Mouse (Mus musculus) neural tube, embryonic 11.5 days (tissue): Measurements from ENCODE around the gene Cd80. TPM values are rescaled to one million over a fixed set of nuclear protein-coding genes. Genes with fewer than 3 reads are reported as not detected.

Experiments used
- ATAC-seq: fragments of 200-750 bp; cut with Nextera tagmentation; 2 replicates; pipeline ENCODE4 v1.8.0; 2017; ENCODE audit warnings: moderate number of reproducible peaks, mild to moderate bottlenecking, moderate TSS enrichment, moderate library complexity; ENCODE audit not compliant: insufficient read depth, low FRiP score, low TSS enrichment
- DNase-seq: peaks from one replicate; pipeline ENCODE4 v3.0.0-alpha.2; 2015; ENCODE audit warnings: low spot score
- H3K27ac ChIP-seq: fragments of 300-500 bp; sonication (generic); 2 replicates; pipeline ENCODE4 v1.5.1; 2014; ENCODE audit warnings: low read depth, mild to moderate bottlenecking, low read length
- H3K27me3 ChIP-seq: fragments of 300-500 bp; sonication (generic); 2 replicates; pipeline ENCODE4 v1.6.1; 2014; ENCODE audit warnings: mild to moderate bottlenecking, low read length, mixed read lengths; ENCODE audit not compliant: control insufficient read depth, insufficient read depth
- H3K36me3 ChIP-seq: fragments of 300-500 bp; sonication (generic); 2 replicates; pipeline ENCODE4 v1.6.1; 2014; ENCODE audit warnings: mild to moderate bottlenecking, low read length, moderate library complexity, mixed read lengths; ENCODE audit not compliant: control insufficient read depth, insufficient read depth
- H3K4me1 ChIP-seq: fragments of 300-500 bp; sonication (generic); 2 replicates; pipeline ENCODE4 v1.6.1; 2014; ENCODE audit warnings: low read length, mixed read lengths; ENCODE audit not compliant: control insufficient read depth, insufficient read depth
- H3K4me2 ChIP-seq: fragments of 300-500 bp; sonication (generic); 2 replicates; pipeline ENCODE4 v1.6.1; 2014; ENCODE audit warnings: low read depth, mild to moderate bottlenecking, moderate library complexity
- H3K4me3 ChIP-seq: fragments of 300-500 bp; sonication (generic); 2 replicates; pipeline ENCODE4 v1.5.1; 2014; ENCODE audit warnings: low read depth, low read length
- H3K9ac ChIP-seq: fragments of 300-500 bp; sonication (generic); 2 replicates; pipeline ENCODE4 v1.6.1; 2014; ENCODE audit warnings: mild to moderate bottlenecking, low read length
- H3K9me3 ChIP-seq: fragments of 300-500 bp; sonication (generic); 2 replicates; pipeline ENCODE4 v1.6.1; 2016; ENCODE audit warnings: low read length; ENCODE audit not compliant: control insufficient read depth
- WGBS: fragments of 180-500 bp; shearing (Covaris S2); extraction: QIAGEN DNeasy Blood & Tissue Kit; methylation state at CpG from one replicate; pipeline ENCODE4 v1.1.7; 2014; 5-methylcytosine and 5-hydroxymethylcytosine counted together
- polyA plus RNA-seq: library from polyadenylated mRNA; unstranded; fragments of >200 nt; fragmentation: Nextera tagmentation; extraction: Ambion mirVana; gene quantifications from 2 replicates; pipeline ENCODE4 v1.2.1, GENCODE M21; 2014

The Cd80 gene
- 0.54 and 0.72 TPM in 2 replicates for polyA plus RNA-seq

DNA sequence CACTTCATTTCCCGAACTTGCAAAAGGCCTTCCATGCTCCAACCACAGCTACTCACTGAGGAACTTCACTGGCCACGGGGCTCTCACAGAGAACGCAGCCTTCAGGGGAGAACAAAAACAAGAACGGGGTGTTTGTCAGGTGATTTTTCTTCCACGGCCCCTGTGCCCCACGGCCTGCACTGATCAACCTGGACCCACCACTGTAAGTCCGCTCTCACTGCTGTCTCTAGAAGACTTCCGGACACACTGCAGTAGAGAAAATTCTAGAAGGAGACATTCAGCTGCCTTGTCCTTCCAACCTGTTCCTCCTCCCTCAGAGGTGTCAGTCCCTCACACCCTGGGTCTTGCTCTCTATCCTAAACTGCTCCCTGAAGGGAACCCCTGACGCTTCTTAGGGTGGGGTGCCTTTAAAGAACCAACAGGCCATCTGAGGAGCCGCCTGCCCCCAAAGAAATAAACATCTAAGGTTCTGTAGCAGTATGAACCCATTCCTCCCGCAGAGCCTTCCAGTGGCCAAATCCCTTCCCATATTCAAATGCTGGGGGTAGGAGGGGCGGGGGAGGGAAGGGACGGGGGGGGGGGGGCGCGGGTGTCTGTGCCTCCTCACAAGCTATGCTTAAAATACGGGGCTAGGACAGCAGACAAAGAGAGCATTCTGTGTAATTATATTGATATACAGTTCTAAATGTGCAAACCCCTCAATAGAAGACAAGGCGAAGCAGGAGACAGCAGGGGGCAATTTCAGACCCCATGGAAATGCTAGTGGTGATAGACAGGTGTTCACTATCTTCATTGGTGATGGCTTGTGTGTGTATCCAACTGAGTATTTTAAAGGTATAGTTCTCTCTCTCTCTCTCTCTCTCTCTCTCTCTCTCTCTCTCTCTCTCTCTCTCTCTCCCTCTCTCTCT lies at the start of gene Cd80:
Gene Cd80 (plus strand): TSS at position 51 of the 908 bp plus-strand sequence.
- Histone ChIP-seq H3K27me3 (no peaks in the 10 kb centered on the region), H3K27ac (no peak within 1 kb of the TSS), H3K4me2 (no peak within 1 kb of the TSS), H3K9ac (no peak within 1 kb of the TSS), H3K36me3 (no peaks in the 10 kb centered on the region), H3K9me3 (no peaks in the 10 kb centered on the region), H3K4me3 (no peak within 1 kb of the TSS), H3K4me1 (peaks cover 6% of the 10 kb centered on the region; the same call in 1 of the 2 replicates)
- DNase-seq (no peak), ATAC-seq (no peak)
- WGBS = 72% methylated on average over 17 of the region's 17 CpGs

DNA sequence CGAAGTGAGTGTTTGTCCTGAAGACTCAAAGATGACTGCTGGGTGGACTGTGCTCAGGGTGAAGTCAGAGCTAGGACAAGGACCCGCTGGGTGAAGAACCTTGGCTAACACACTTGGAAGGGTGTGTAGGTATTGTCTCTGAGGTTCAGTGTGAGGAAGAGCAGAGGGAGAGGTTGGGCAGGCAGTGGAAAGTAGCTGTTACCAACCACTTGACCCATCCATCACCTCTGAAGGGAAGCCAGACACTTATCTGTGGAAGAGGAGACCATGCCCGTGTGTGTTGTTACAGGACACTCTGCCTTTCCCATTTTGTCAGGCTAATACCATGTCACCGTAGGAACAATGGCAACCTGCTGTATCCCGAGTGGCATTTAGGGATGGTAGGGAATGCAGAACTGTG lies 49.1 kb upstream of the Cd80 start:
- Histone ChIP-seq H3K4me2 (no peak overlapping the region), H3K27ac (no peak overlapping the region), H3K9me3 (no peaks in the 10 kb centered on the region), H3K9ac (no peak overlapping the region), H3K4me3 (no peak overlapping the region), H3K36me3 (no peaks in the 10 kb centered on the region), H3K4me1 (no peaks in the 10 kb centered on the region), H3K27me3 (no peaks in the 10 kb centered on the region)
- 77% methylated on average over 5 of the region's 5 CpGs for WGBS
- DNase-seq = no peak
- no peak for ATAC-seq

DNA sequence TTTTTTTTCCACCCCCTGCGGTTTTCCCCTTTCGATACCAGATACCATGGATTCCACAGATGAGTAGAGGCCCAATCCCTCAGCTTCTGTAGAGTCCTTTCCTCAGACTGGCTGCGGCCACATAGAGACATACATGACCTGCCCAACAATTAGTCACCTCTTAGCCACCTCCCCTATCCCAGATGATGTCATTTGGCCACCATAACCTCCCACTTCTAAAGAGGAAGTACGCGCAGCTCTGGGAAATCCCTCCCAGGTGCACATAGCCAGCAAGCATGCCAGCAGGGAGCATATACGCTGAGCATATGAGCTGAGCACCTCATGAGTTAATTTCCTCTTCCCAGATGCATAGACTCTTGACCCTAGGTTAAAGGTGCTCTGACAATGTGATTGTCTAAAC lies 48.7 kb upstream of the Cd80 start:
- no peaks in the 10 kb centered on the region for H3K4me1 ChIP-seq
- DNase-seq (no peak), ATAC-seq (no peak)
- no peaks in the 10 kb centered on the region for H3K9me3 ChIP-seq
- no peak overlapping the region for H3K4me2 ChIP-seq
- no peak overlapping the region for H3K27ac ChIP-seq
- no peaks in the 10 kb centered on the region for H3K36me3 ChIP-seq
- WGBS = 81% methylated on average over 6 of the region's 6 CpGs
- no peak overlapping the region for H3K4me3 ChIP-seq
- H3K9ac ChIP-seq = no peak overlapping the region
- no peaks in the 10 kb centered on the region for H3K27me3 ChIP-seq

DNA sequence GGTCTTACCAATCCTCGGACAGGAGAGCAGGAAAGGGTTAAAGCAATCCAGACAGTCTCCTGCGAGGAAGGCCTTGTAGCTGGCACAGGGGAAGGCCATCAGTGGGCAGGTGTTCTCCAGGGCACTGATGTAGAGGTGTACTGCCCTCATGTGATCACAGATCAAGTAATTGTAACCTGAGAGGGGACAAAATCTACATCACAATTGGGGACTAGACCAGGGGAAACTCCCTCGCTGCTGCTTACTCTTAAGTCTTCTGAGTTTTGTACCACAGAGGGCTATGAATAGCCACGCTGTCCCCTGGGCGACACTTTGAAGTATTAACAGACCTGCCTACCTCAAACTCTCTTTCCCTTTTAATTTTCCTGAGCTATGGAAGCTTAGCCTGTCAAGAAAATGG lies 47.8 kb upstream of the Cd80 start:
- 36% methylated on average over 5 of the region's 5 CpGs for WGBS
- H3K9ac ChIP-seq = no peak overlapping the region
- no peaks in the 10 kb centered on the region for H3K4me1 ChIP-seq
- H3K27ac ChIP-seq = no peak overlapping the region
- no peak overlapping the region for H3K4me2 ChIP-seq
- H3K36me3 ChIP-seq = no peaks in the 10 kb centered on the region
- H3K27me3 ChIP-seq = no peaks in the 10 kb centered on the region
- no peak for ATAC-seq
- no peaks in the 10 kb centered on the region for H3K9me3 ChIP-seq
- no peak overlapping the region for H3K4me3 ChIP-seq
- no peak for DNase-seq

DNA sequence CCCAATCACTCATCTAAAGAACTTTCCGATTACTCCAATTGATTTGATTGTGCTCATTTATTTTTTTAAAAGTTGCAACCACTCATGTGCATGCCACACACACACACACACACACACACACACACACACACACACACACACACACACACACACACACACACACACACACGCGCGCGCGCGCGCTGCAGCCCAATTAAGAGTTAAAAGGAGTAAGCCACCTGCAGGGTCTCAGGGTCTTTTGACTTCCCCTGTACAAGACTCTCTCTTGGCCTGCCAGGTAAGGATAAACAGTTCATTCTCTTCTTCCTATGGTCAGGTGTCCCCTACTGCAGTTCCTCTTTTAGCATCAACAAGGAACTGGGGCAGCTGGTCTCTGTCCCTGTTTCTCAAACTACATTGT lies 46.9 kb upstream of the Cd80 start:
- no peak for DNase-seq
- no peak for ATAC-seq
- 95% methylated on average over 8 of the region's 8 CpGs for WGBS
- Histone ChIP-seq H3K9me3 (no peaks in the 10 kb centered on the region), H3K27ac (no peak overlapping the region), H3K4me2 (no peak overlapping the region), H3K4me3 (no peak overlapping the region), H3K27me3 (no peaks in the 10 kb centered on the region), H3K36me3 (no peaks in the 10 kb centered on the region), H3K9ac (no peak overlapping the region), H3K4me1 (no peaks in the 10 kb centered on the region)

DNA sequence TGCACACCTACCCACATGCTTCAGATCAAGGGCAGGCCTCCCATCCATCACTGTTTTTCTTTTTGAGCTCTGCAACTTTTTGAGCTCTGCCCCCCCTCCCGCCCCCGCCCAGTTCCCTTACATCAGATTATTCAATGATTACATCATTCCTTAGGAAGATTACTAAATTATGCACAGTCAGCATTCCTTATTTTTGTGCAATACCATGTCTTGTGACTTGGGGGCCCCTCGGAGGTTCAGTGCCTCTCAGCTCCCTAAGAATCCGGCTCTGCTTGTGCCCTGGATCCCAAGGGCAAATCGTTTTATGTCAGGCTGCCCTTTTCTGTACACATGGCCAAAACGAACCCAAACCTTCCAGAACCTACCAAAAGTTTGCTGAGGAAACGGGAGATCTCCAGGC lies 40.4 kb upstream of the Cd80 start:
- H3K4me3 ChIP-seq = no peak overlapping the region
- H3K9me3 ChIP-seq = no peaks in the 10 kb centered on the region
- no peak overlapping the region for H3K27ac ChIP-seq
- DNase-seq (no peak), ATAC-seq (no peak)
- H3K9ac ChIP-seq = no peak overlapping the region
- no peak overlapping the region for H3K4me2 ChIP-seq
- WGBS = 86% methylated on average over 7 of the region's 7 CpGs
- no peaks in the 10 kb centered on the region for H3K36me3 ChIP-seq
- H3K4me1 ChIP-seq = no peaks in the 10 kb centered on the region
- H3K27me3 ChIP-seq = no peaks in the 10 kb centered on the region

DNA sequence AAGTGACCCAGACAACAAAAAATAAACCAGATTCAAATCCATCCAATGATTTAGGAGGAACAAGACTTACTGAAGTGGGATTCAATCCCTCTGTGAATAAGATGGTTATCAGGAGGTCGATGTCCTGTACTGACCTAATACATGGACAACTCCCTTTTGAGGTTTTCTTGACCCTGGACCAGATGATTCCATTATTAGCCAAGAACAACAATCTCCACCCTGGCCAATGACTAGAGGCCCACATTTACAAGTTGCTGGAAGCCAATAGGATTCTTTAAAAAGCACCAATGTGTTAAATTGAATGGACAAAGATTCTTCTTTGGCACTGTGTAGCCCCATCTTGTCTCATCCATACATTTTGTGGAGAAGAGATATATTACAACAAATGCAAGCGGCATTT lies 30.0 kb upstream of the Cd80 start:
- Histone ChIP-seq H3K27ac (no peak overlapping the region), H3K27me3 (no peaks in the 10 kb centered on the region), H3K9ac (no peak overlapping the region), H3K4me2 (no peak overlapping the region), H3K4me1 (no peaks in the 10 kb centered on the region), H3K9me3 (no peaks in the 10 kb centered on the region), H3K4me3 (no peak overlapping the region), H3K36me3 (no peaks in the 10 kb centered on the region)
- WGBS = 92% methylated on average over 2 of the region's 2 CpGs
- ATAC-seq (no peak), DNase-seq (no peak)

DNA sequence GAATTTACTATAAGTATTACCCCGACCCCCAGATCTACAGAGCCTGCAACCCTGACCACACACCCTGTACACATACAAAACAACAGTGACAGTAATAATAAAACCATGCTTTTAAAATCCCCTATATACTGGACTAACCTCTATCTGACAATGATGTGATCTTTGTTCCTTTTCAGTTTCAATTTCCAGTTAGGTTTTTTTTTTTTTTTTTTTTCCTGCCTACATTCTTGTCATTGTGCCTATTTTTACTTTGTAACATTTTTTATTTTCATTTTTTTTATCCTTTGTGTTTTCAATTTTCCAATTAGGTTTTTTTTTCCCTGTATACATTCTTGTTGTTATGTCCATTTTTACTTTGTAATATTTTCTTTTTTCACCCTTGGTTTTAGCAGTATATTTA lies 29.6 kb upstream of the Cd80 start:
- H3K4me1 ChIP-seq = no peaks in the 10 kb centered on the region
- H3K9ac ChIP-seq = no peak overlapping the region
- H3K4me2 ChIP-seq = no peak overlapping the region
- no peak overlapping the region for H3K27ac ChIP-seq
- no peak overlapping the region for H3K4me3 ChIP-seq
- ATAC-seq (no peak), DNase-seq (no peak)
- WGBS = 85% methylated on average over 1 of the region's 1 CpGs
- H3K27me3 ChIP-seq = no peaks in the 10 kb centered on the region
- no peaks in the 10 kb centered on the region for H3K36me3 ChIP-seq
- no peaks in the 10 kb centered on the region for H3K9me3 ChIP-seq
